Mouse (Mus musculus) intestine, embryonic 15.5 days (tissue): ENCODE results near the gene Nme3. TPM values are rescaled to one million over a fixed set of nuclear protein-coding genes. Genes with fewer than 3 reads are reported as not detected.

ENCODE experiments used
- ATAC-seq: fragments of 200-750 bp; cut with Nextera tagmentation; 2 replicates; pipeline ENCODE4 v1.8.0; 2017; ENCODE audit warnings: moderate TSS enrichment, moderate library complexity
- H3K27ac ChIP-seq: fragments of 300-500 bp; sonication (generic); 2 replicates; pipeline ENCODE4 v1.5.1; 2015; ENCODE audit warnings: mild to moderate bottlenecking, inconsistent platforms
- H3K27me3 ChIP-seq: fragments of 300-500 bp; sonication (generic); replicated peaks from 2 replicates; pipeline ENCODE4 v1.6.1; 2015; ENCODE audit warnings: inconsistent platforms
- H3K36me3 ChIP-seq: fragments of 300-500 bp; sonication (generic); 2 replicates; pipeline ENCODE4 v1.6.1; 2015; ENCODE audit warnings: inconsistent platforms
- H3K4me1 ChIP-seq: fragments of 300-500 bp; sonication (generic); replicated peaks from 2 replicates; pipeline ENCODE4 v1.6.1; 2015; ENCODE audit warnings: inconsistent platforms
- H3K4me2 ChIP-seq: fragments of 300-500 bp; sonication (generic); replicated peaks from 2 replicates; pipeline ENCODE4 v1.6.1; 2015; ENCODE audit warnings: mild to moderate bottlenecking, inconsistent platforms
- H3K4me3 ChIP-seq: fragments of 300-500 bp; sonication (generic); replicated peaks from 2 replicates; pipeline ENCODE4 v1.5.1; 2015; ENCODE audit warnings: inconsistent platforms
- H3K9ac ChIP-seq: fragments of 300-500 bp; sonication (generic); 2 replicates; pipeline ENCODE4 v1.6.1; 2015; ENCODE audit warnings: inconsistent platforms
- H3K9me3 ChIP-seq: fragments of 300-500 bp; sonication (generic); 2 replicates; pipeline ENCODE4 v1.6.1; 2016; ENCODE audit warnings: inconsistent platforms
- WGBS: fragments of 180-500 bp; shearing (Covaris S2); methylation state at CpG from one replicate; pipeline ENCODE4 v1.1.7; 2015; 5-methylcytosine and 5-hydroxymethylcytosine counted together
- polyA plus RNA-seq: library from polyadenylated mRNA; unstranded; fragments of >200 nt; fragmentation: Nextera tagmentation; extraction: Ambion mirVana; gene quantifications from 2 replicates; pipeline ENCODE4 v1.2.1, GENCODE M21; 2015

The Nme3 gene
- polyA plus RNA-seq = 71.7 and 85.4 TPM in 2 replicates

DNA sequence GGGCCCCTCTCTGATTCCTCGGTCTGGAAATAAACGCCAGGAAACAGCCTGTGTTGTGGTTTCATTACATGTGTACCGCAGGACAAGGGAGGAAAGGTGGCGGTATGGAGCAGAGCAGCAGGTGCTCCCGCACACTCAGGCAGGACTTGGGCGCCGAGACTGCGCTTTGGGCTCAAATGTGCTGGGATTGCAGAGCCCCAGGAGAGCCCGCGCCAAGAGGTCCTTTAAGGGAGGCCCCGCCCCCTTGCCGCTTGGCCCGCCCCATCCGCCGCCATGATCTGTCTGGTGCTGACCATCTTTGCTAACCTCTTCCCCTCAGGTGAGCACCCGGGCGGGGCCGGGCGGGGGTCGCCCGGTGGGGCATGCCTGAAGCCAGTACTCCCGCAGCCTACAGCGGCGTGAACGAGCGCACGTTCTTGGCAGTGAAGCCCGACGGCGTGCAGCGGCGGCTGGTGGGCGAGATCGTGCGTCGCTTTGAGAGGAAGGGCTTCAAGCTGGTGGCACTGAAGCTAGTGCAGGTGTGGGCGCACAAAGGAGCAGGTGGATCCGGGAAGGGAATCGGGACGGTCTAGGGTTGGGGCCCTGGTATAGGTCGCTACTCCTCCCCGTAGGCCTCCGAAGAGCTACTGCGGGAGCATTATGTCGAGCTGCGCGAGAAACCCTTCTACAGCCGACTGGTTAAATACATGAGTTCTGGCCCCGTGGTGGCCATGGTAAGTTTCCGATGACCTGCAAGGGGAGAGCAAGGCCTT lies at the start of gene Nme3:
Nme3 (plus strand) TSS at position 260 of the 752 bp plus-strand sequence.
- Histone ChIP-seq H3K9me3 (no peaks in the 10 kb centered on the region), H3K4me3 (peak within 1 kb of the TSS; percentile 91), H3K4me1 (peaks cover 29% of the 10 kb centered on the region), H3K4me2 (peak within 1 kb of the TSS; percentile 92), H3K36me3 (peaks cover 50% of the 10 kb centered on the region), H3K27ac (peak within 1 kb of the TSS; percentile 87), H3K27me3 (no peaks in the 10 kb centered on the region), H3K9ac (peak within 1 kb of the TSS; percentile 83)
- ATAC-seq = peak; percentile 85
- WGBS = 1% methylated on average over 50 of the region's 50 CpGs

- Histone ChIP-seq H3K9me3 (no peaks in the 10 kb centered on the region), H3K4me3 (no peak overlapping the region), H3K9ac (no peak overlapping the region), H3K27ac (no peak overlapping the region), H3K27me3 (no peaks in the 10 kb centered on the region), H3K4me1 (peaks cover 12% of the 10 kb centered on the region), H3K4me2 (no peak overlapping the region), H3K36me3 (no peaks in the 10 kb centered on the region)
- WGBS = 89% methylated on average over 1 of the region's 1 CpGs
- ATAC-seq = no peak
Observed at GRCm38 (mm10) chr17:24847386-24847785, 48.9 kb upstream of the Nme3 start.

GRCm38 (mm10) chr17:24848600-24849031 lies 47.7 kb upstream of the Nme3 start:
- peaks cover 12% of the 10 kb centered on the region for H3K4me1 ChIP-seq
- peak overlapping the region; percentile 51 for H3K27ac ChIP-seq
- no peak; the same call in 1 of the 2 replicates for ATAC-seq
- no peaks in the 10 kb centered on the region for H3K9me3 ChIP-seq
- peak overlapping the region; percentile 86 for H3K4me2 ChIP-seq
- peak overlapping the region; percentile 90 for H3K4me3 ChIP-seq
- H3K36me3 ChIP-seq = peaks cover 5% of the 10 kb centered on the region; the same call in 1 of the 2 replicates
- no peaks in the 10 kb centered on the region for H3K27me3 ChIP-seq
- no peak overlapping the region for H3K9ac ChIP-seq

GRCm38 (mm10) chr17:24849733-24850064 lies 46.6 kb upstream of the Nme3 start:
- H3K36me3 ChIP-seq = peaks cover 8% of the 10 kb centered on the region; the same call in 1 of the 2 replicates
- H3K27me3 ChIP-seq = no peaks in the 10 kb centered on the region
- peak overlapping the region; percentile 90 for H3K4me3 ChIP-seq
- WGBS = under 1% methylated on average over 21 of the region's 21 CpGs
- ATAC-seq = peak; percentile 60
- peak overlapping the region; percentile 95 for H3K27ac ChIP-seq
- H3K9me3 ChIP-seq = no peaks in the 10 kb centered on the region
- H3K4me1 ChIP-seq = peaks cover 12% of the 10 kb centered on the region
- H3K9ac ChIP-seq = peak overlapping the region; percentile 73
- peak overlapping the region; percentile 86 for H3K4me2 ChIP-seq

GRCm38 (mm10) chr17:24850065-24850772 lies 46.1 kb upstream of the Nme3 start, which contains the start of gene Fahd1:
TSS of gene Fahd1 (minus strand) at chr17:24850364.
- Histone ChIP-seq H3K9ac (peak within 1 kb of the TSS; percentile 73), H3K4me3 (peak within 1 kb of the TSS; percentile 90), H3K9me3 (no peaks in the 10 kb centered on the region), H3K4me2 (peak within 1 kb of the TSS; percentile 86), H3K36me3 (peaks cover 8% of the 10 kb centered on the region; the same call in 1 of the 2 replicates), H3K27ac (peak within 1 kb of the TSS; percentile 95), H3K27me3 (no peaks in the 10 kb centered on the region), H3K4me1 (peaks cover 12% of the 10 kb centered on the region)
- under 1% methylated on average over 58 of the region's 58 CpGs for WGBS
- peak; percentile 98 for ATAC-seq

DNA sequence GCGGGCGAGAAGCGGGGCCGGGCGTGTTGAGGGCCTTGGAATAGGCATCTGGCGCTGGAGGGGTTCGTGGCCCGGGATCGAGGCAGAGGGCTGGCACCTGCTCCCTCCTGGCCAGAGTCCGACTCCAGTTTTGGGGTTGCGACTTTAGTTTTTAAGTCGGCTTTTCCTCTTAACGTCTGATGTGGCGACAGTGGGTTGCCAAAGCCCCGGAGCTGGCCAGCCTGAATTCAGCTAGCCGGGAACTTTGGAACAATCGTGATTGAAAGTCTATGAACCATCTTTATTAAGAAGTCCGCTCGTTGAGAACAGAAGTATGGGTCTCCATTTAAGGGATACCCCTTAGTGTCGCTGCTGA lies 45.5 kb upstream of the Nme3 start:
- Histone ChIP-seq H3K9me3 (no peaks in the 10 kb centered on the region), H3K4me1 (peaks cover 12% of the 10 kb centered on the region), H3K27me3 (no peaks in the 10 kb centered on the region), H3K36me3 (peaks cover 8% of the 10 kb centered on the region; the same call in 1 of the 2 replicates), H3K9ac (peak overlapping the region; percentile 68), H3K27ac (no peak overlapping the region), H3K4me2 (peak overlapping the region; percentile 86), H3K4me3 (peak overlapping the region; percentile 90)
- ATAC-seq = no peak
- 1% methylated on average over 20 of the region's 20 CpGs for WGBS

DNA sequence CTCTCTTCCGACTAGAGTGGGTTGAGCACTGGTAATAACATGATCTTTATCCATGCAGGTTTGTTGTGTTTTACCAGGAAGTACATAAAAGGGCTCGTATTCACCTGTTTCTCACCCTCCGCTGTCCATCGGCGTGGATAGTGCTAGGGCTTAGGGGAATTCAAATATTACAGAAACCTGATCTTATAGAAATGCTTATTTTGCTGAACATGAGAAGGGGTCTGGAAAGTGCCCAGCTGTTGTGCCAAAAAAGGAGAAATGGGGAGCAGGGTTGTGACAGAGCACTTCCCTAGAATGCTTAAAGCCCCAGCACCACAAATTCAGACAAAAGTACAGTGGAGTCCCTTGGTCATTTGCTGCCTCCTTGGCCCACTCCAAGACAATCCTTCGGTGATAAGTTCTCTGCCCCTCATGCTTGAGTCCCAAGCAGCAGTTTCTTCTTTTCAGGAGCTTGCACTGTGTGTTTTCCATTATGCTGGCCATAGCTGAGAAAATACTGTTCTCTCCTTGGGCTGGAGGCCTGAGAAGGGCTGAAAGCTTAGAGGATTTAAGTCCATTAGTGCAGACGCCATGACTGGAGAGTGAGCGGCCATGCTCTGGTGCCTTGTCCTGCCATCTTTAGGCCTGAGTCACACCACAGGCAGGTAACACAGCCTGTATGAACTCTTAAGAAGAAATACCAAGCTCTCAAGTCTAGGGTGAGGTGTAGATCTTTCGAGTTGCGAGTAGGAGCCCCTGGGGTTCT lies 44.7 kb upstream of the Nme3 start:
- peak overlapping the region; percentile 86 for H3K4me2 ChIP-seq
- peaks cover 8% of the 10 kb centered on the region; the same call in 1 of the 2 replicates for H3K36me3 ChIP-seq
- peak overlapping the region; percentile 90 for H3K4me3 ChIP-seq
- H3K27ac ChIP-seq = no peak overlapping the region
- WGBS = 79% methylated on average over 10 of the region's 10 CpGs
- H3K27me3 ChIP-seq = no peaks in the 10 kb centered on the region
- ATAC-seq = no peak
- H3K9ac ChIP-seq = 0 out of 2 replicates have a peak overlapping the region, but pooled peaks have one; percentile 2
- peaks cover 12% of the 10 kb centered on the region for H3K4me1 ChIP-seq
- no peaks in the 10 kb centered on the region for H3K9me3 ChIP-seq

DNA sequence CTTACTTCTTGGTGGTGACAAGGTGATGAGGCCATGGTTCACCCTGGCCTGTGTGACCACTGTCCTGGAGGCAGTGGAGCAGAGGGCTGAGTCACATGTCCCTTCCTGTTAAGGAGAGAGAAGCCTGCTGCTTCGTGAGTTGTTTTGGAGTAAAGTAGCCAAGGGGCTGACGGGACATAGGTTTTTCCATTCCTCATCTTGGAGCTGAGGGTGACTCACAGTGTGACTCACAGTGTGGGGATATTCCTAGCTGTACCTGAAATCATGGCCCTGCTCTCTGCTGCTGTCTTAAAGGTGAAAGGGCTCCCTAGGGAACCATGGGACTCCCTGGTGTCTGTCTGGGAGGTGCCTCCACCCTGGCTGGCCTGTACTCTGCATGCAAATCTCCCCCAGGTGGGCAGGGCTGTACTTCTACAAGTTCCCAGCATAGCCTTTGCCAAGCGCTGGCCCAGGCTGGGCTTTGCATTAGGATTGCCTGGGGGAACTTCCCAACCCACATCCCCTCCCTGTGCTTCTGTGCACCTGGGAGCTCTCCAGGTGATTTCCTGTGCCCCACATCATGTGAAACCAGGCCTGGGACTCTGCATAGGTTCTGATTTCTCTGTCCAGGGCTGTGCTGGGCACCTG lies 40.3 kb upstream of the Nme3 start:
- H3K4me2 ChIP-seq = no peak overlapping the region
- H3K4me1 ChIP-seq = peaks cover 4% of the 10 kb centered on the region; the same call in 1 of the 2 replicates
- H3K27me3 ChIP-seq = no peaks in the 10 kb centered on the region
- H3K9ac ChIP-seq = no peak overlapping the region
- no peak for ATAC-seq
- no peak overlapping the region for H3K4me3 ChIP-seq
- 82% methylated on average over 3 of the region's 3 CpGs for WGBS
- H3K36me3 ChIP-seq = peaks cover 8% of the 10 kb centered on the region; the same call in 1 of the 2 replicates
- no peak overlapping the region for H3K27ac ChIP-seq
- no peaks in the 10 kb centered on the region for H3K9me3 ChIP-seq

DNA sequence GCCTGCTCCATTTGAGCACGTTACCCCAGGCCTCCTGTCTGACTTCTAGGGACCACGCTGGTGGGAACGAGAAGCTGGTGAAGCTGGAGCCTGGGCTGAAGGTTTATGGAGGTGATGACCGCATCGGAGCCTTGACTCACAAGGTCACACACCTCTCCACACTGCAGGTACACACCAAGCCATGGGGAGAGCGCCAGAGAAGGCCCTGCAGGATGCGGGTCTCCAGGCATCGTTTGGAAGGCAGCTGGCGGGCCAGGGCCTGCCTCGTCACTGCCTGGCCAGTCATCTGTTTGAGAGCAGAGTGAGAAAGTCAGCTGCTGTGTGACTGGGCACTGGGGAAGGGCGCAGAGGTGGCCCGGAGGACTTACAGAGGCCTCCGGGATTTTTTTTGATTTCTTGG lies 39.7 kb upstream of the Nme3 start:
- peaks cover 8% of the 10 kb centered on the region; the same call in 1 of the 2 replicates for H3K36me3 ChIP-seq
- ATAC-seq = no peak
- no peak overlapping the region for H3K4me2 ChIP-seq
- H3K9me3 ChIP-seq = no peaks in the 10 kb centered on the region
- H3K27me3 ChIP-seq = no peaks in the 10 kb centered on the region
- H3K4me3 ChIP-seq = no peak overlapping the region
- no peak overlapping the region for H3K27ac ChIP-seq
- WGBS = 89% methylated on average over 13 of the region's 13 CpGs
- no peaks in the 10 kb centered on the region for H3K4me1 ChIP-seq
- no peak overlapping the region for H3K9ac ChIP-seq

DNA sequence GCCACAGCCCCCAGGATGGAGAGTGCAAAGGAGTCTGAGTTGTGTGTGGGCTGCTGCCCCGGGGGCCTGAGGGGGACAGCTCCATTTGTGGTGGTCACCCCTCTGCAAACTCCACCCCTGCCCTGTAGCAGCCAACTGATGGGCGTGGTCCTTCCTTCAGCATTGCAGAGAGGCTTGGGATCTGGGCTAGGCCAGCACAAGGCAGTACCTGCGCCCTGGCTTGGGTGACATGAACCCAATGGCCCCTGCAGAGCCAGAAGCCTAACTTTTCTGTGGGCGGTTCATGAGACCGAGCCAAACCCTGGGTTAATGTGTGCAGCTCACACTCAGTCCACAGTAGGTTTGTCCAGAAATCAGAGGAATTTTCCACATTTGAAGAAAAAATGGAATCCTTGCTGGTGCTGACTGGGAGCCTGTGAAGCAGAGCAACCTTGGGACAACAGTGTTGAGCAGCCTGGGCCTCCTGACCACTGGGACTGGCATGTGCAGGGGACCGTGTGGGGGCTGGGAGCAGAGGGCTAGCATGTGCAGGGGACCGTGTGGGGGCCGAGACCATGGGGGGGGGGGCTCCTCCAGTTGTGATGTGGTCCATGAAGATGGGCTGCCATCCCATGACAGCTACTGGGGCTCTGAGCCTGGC lies 38.3 kb upstream of the Nme3 start:
- no peak overlapping the region for H3K4me2 ChIP-seq
- no peak overlapping the region for H3K4me3 ChIP-seq
- H3K9me3 ChIP-seq = no peaks in the 10 kb centered on the region
- H3K4me1 ChIP-seq = no peaks in the 10 kb centered on the region
- no peak overlapping the region for H3K27ac ChIP-seq
- no peak for ATAC-seq
- H3K36me3 ChIP-seq = peaks cover 11% of the 10 kb centered on the region; the same call in 1 of the 2 replicates
- no peaks in the 10 kb centered on the region for H3K27me3 ChIP-seq
- no peak overlapping the region for H3K9ac ChIP-seq
- WGBS = 86% methylated on average over 8 of the region's 8 CpGs

GRCm38 (mm10) chr17:24858967-24859366 lies 37.3 kb upstream of the Nme3 start:
- Histone ChIP-seq H3K9me3 (no peaks in the 10 kb centered on the region), H3K4me3 (no peak overlapping the region), H3K27me3 (no peaks in the 10 kb centered on the region), H3K9ac (no peak overlapping the region), H3K4me1 (no peaks in the 10 kb centered on the region), H3K36me3 (peaks cover 8% of the 10 kb centered on the region; the same call in 1 of the 2 replicates), H3K27ac (no peak overlapping the region), H3K4me2 (no peak overlapping the region)
- ATAC-seq = peak; percentile 65; the same call in 1 of the 2 replicates
- 88% methylated on average over 6 of the region's 6 CpGs for WGBS
